In the genomic region with DNA sequence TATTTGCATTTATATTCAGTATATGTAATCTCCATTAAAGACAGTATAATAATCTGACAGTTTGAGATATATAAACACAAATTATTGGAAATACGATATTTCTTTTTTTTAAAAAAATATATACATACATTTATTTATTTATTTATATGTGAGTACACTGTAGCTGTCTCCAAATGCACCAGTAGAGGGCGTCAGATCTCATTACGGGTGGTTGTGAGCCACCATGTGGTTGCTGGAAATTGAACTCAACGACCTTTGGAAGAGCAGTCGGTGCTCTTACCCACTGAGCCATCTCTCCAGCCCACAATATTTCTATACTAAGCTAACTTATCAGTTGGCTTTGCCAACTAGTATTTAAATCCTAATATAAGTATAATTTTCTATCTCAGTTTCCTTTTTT, we compare ENCODE assay signal across 8 mouse cellular contexts. TPM values are rescaled to one million over a fixed set of nuclear protein-coding genes. Genes with fewer than 3 reads are reported as not detected.
DNase-seq lines count a peak whose midpoint lies in the region; TF ChIP-seq lines count a peak whose summit lies in the region.
"Had no signal": no experiment of that assay in that cellular context is flagged by ENCODE, and none has a peak within 500 bp of the region (broad histone marks: within the 10 kb centered on the region; RNA-seq: fewer than 3 reads in every experiment).

No protein-coding gene starts in this region.

- H3K4me1 ChIP-seq in kidney, adult 2 months (ENCODE audit: control insufficient read depth, insufficient read depth, low read length): peaks cover 4% of the 10 kb centered on the region; the same call in 1 of the 2 replicates
- H3K4me1 ChIP-seq in ES-E14 (ENCODE audit: control insufficient read depth in 2 of 2, insufficient read depth in 2 of 2, low read length in 2 of 2, poor library complexity in 1 of 2): no peaks in the 10 kb centered on the region
- no peaks in the 10 kb centered on the region for H3K4me1 ChIP-seq in forebrain, embryonic 10.5 days
- H3K4me1 ChIP-seq: embryonic facial prominence, embryonic 15.5 days had no signal

- TF ChIP-seq POLR2A in kidney, adult 2 months (IDR thresholded peaks at IDR 0.05; ENCODE audit: low read depth, low read length): no peak

- H3K27ac ChIP-seq in kidney, adult 2 months (ENCODE audit: insufficient read depth, low read depth, low read length): no peak overlapping the region
- H3K27ac ChIP-seq in ES-E14 (ENCODE audit: insufficient read depth, low read depth, low read length, poor library complexity, severe bottlenecking): no peak overlapping the region
- no peak overlapping the region for H3K27ac ChIP-seq in forebrain, embryonic 10.5 days
- H3K27ac ChIP-seq: embryonic facial prominence, embryonic 15.5 days had no signal

- H3K27me3 ChIP-seq in kidney, adult 2 months (replicated peaks; ENCODE audit: control insufficient read depth, insufficient read depth, low read length): no peaks in the 10 kb centered on the region
- H3K27me3 ChIP-seq in forebrain, embryonic 10.5 days (ENCODE audit: poor library complexity, severe bottlenecking): no peaks in the 10 kb centered on the region
- H3K27me3 ChIP-seq: embryonic facial prominence, embryonic 15.5 days had no signal

- no peak overlapping the region for H3K4me3 ChIP-seq in kidney, adult 2 months (ENCODE audit: insufficient read depth, low read depth, low read length)
- no peak overlapping the region for H3K4me3 ChIP-seq in ES-E14 (ENCODE audit: insufficient read depth in 1 of 2, low read depth in 1 of 2, low read length in 2 of 2, poor library complexity in 1 of 2, severe bottlenecking in 1 of 2)
- H3K4me3 ChIP-seq in forebrain, embryonic 10.5 days: no peak overlapping the region
- H3K4me3 ChIP-seq: embryonic facial prominence, embryonic 15.5 days had no signal

- in situ Hi-C loops in ES-E14 (cut with MboI; ENCODE audit: low sequenced_read_pairs in 2 of 2, unreplicated experiment in 2 of 2): no loop called here

- 42% methylated on average over 5 of the region's 5 CpGs for WGBS in kidney, adult 2 months
- WGBS in forebrain, embryonic 10.5 days: 55% methylated on average over 5 of the region's 5 CpGs

- peaks cover 9% of the 10 kb centered on the region for H3K36me3 ChIP-seq in kidney, adult 2 months (ENCODE audit: control insufficient read depth, insufficient read depth, low read length)
- peaks cover 11% of the 10 kb centered on the region for H3K36me3 ChIP-seq in ES-E14 (ENCODE audit: control insufficient read depth, insufficient read depth, low read length, poor library complexity, severe bottlenecking)
- H3K36me3 ChIP-seq in forebrain, embryonic 10.5 days (replicated peaks): peaks cover 99% of the 10 kb centered on the region

- no peaks in the 10 kb centered on the region for H3K9me3 ChIP-seq in ES-E14 (ENCODE audit: control insufficient read depth, insufficient read depth, low read depth, low read length)
- no peaks in the 10 kb centered on the region for H3K9me3 ChIP-seq in forebrain, embryonic 10.5 days
- H3K9me3 ChIP-seq: embryonic facial prominence, embryonic 15.5 days had no signal

- H3K9ac ChIP-seq in ES-E14 (ENCODE audit: insufficient read depth, low read depth, low read length, poor library complexity, severe bottlenecking): no peak overlapping the region
- H3K9ac ChIP-seq: embryonic facial prominence, embryonic 15.5 days had no signal

- peak; percentile 36; the same call in 1 of the 2 replicates for TF ChIP-seq CTCF in kidney, adult 2 months (conservative IDR thresholded peaks at IDR 0.05; ENCODE audit: insufficient read depth, insufficient read length, low read depth, low read length)

- DNase-seq in kidney, adult 2 months: peak; percentile 36
- no peak for DNase-seq in kidney, adult 11 months
- peak; percentile 44 for DNase-seq in ES-E14 (ENCODE audit: low read depth, low spot score)
- peak; percentile 53 for DNase-seq in brain, adult 2 months (ENCODE audit: low read depth, low spot score)
- DNase-seq in mesoderm, embryonic 11.5 days (ENCODE audit: low read depth, low spot score): peak; percentile 50
- no peak for DNase-seq in forebrain, embryonic 10.5 days (ENCODE audit: extremely low spot score, low spot score)
- DNase-seq in heart, adult 11 months: no peak

TF ChIP-seq in ES-E14, 5 proteins besides CTCF, POLR2A, EP300 and RAD21:
- TF ChIP-seq CHD2 (IDR thresholded peaks at IDR 0.05; ENCODE audit: low read depth, low read length) (no peak), MAFK (IDR thresholded peaks at IDR 0.05; ENCODE audit: insufficient read depth, low read depth, low read length) (no peak)
TF ChIP-seq in ES-E14: peak in this region for 0.

RNA-seq across cellular contexts. Expression of gene Gm49321, which starts 6.2 kb away (rescaled TPM):
- polyA plus RNA-seq in kidney, adult 2 months (2012; rRNA removed): not detected in 2 replicates
- 1.7 and 2.9 TPM in 2 replicates for total RNA-seq in ES-E14 (2012; rRNA removed)
- polyA plus RNA-seq in forebrain, embryonic 10.5 days (2016; fragmentation: Nextera tagmentation; extraction: Ambion mirVana): 14.0 and 16.6 TPM in 2 replicates

RNA-seq across cellular contexts. Expression of gene Hif1a, which starts 30.1 kb away (rescaled TPM):
- 18.6 and 20.6 TPM in 2 replicates for polyA plus RNA-seq in kidney, adult 2 months (2012; rRNA removed)
- total RNA-seq in ES-E14 (2012; rRNA removed): 40.2 and 57.6 TPM in 2 replicates
- polyA plus RNA-seq in forebrain, embryonic 10.5 days (2016; fragmentation: Nextera tagmentation; extraction: Ambion mirVana): 80.7 and 86.3 TPM in 2 replicates

RNA-seq across cellular contexts. Expression of gene Snapc1, which starts 33.0 kb away (rescaled TPM):
- 8.2 and 9.2 TPM in 2 replicates for polyA plus RNA-seq in kidney, adult 2 months (2012; rRNA removed)
- 12.3 and 14.0 TPM in 2 replicates for total RNA-seq in ES-E14 (2012; rRNA removed)
- polyA plus RNA-seq in forebrain, embryonic 10.5 days (2016; fragmentation: Nextera tagmentation; extraction: Ambion mirVana): 23.3 and 23.9 TPM in 2 replicates

Comparison
In these comparisons a context has a peak if more than half of its experiments do, and no peak if none do; other contexts are left out.
1. DNase-seq: peak in kidney, adult 2 months (single experiment), ES-E14 (single experiment), brain, adult 2 months (single experiment) and mesoderm, embryonic 11.5 days (single experiment); none in kidney, adult 11 months (single experiment), forebrain, embryonic 10.5 days (single experiment) and heart, adult 11 months (single experiment).
2. RNA of gene Gm49321, which starts 6.2 kb away (polyA plus RNA-seq): 14.0 to 16.6 TPM in forebrain, embryonic 10.5 days; not detected in kidney, adult 2 months; every median in the first group is over 10 times any median in the second.